Mouse (Mus musculus) layer of hippocampus, adult 9-11 months (tissue): Measurements from ENCODE around the gene Tut4.

ENCODE experiments used
- DNase-seq: peaks from one replicate; pipeline ENCODE4 v3.0.0; 2022

The Tut4 gene

GRCm38 (mm10) chr4:108459231-108460155 lies at the start of gene Tut4:
TSS of gene Tut4 (plus strand) at chr4:108459426.
- DNase-seq = peak; percentile 86

- DNase-seq = no peak
Measured at GRCm38 (mm10) chr4:108424587-108424986, 34.6 kb upstream of the Tut4 start.

GRCm38 (mm10) chr4:108427719-108428340 lies 31.4 kb upstream of the Tut4 start:
- DNase-seq = no peak

- no peak for DNase-seq
Measured at GRCm38 (mm10) chr4:108428341-108428721, 30.9 kb upstream of the Tut4 start.

GRCm38 (mm10) chr4:108430656-108431560 lies 28.3 kb upstream of the Tut4 start:
- no peak for DNase-seq

GRCm38 (mm10) chr4:108431561-108431936 lies 27.7 kb upstream of the Tut4 start:
- DNase-seq = no peak

- no peak for DNase-seq
Measured at GRCm38 (mm10) chr4:108433341-108433740, 25.9 kb upstream of the Tut4 start.

- no peak for DNase-seq
Measured at GRCm38 (mm10) chr4:108434221-108434620, 25.0 kb upstream of the Tut4 start.

GRCm38 (mm10) chr4:108434781-108435180 lies 24.4 kb upstream of the Tut4 start:
- no peak for DNase-seq

GRCm38 (mm10) chr4:108435646-108436045 lies 23.6 kb upstream of the Tut4 start:
- DNase-seq = no peak

- DNase-seq = no peak
Measured at GRCm38 (mm10) chr4:108436225-108436624, 23.0 kb upstream of the Tut4 start.

GRCm38 (mm10) chr4:108438082-108438840 lies 21.0 kb upstream of the Tut4 start:
- no peak for DNase-seq

- no peak for DNase-seq
Measured at GRCm38 (mm10) chr4:108448091-108448490, 11.1 kb upstream of the Tut4 start.

GRCm38 (mm10) chr4:108456028-108456427 lies 3.2 kb upstream of the Tut4 start:
- no peak for DNase-seq

GRCm38 (mm10) chr4:108458201-108458741 lies 955 bp upstream of the Tut4 start:
- no peak for DNase-seq

GRCm38 (mm10) chr4:108460156-108460923 lies 1.1 kb downstream of the Tut4 start:
- DNase-seq = peak; percentile 52

GRCm38 (mm10) chr4:108461262-108461903 lies 2.2 kb downstream of the Tut4 start:
- no peak for DNase-seq

GRCm38 (mm10) chr4:108473586-108473985 lies 14.4 kb downstream of the Tut4 start:
- no peak for DNase-seq

- DNase-seq = no peak
Measured at GRCm38 (mm10) chr4:108482776-108483175, 23.6 kb downstream of the Tut4 start.

GRCm38 (mm10) chr4:108484230-108484629 lies 25.0 kb downstream of the Tut4 start:
- DNase-seq = peak; percentile 53

- no peak for DNase-seq
Measured at GRCm38 (mm10) chr4:108503023-108503422, 43.8 kb downstream of the Tut4 start.
